Comparison of ENCODE assay signal across 23 mouse cellular contexts in the genomic region with DNA sequence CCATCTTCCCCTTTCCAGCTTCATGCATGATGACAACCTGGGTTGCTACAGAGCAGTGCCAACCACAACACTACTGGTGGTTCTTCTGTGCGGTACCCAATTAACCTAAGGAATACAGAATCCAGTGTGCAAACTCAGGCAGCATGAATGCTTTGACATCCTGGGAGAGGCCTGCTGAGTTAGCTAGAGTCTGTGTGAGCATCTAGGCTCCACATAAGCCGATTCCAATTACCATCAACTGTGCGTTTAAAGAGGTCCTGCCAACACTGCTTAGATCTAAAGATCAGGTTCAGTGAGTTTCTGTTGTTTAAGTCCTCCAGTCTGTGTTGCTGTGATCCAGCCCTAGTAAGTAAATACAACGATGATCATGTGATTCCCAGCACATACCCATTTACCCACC. TPM values are rescaled to one million over a fixed set of nuclear protein-coding genes. Genes with fewer than 3 reads are reported as not detected.
"Had no signal": no experiment of that assay in that cellular context is flagged by ENCODE, and none has a peak within 500 bp of the region (broad histone marks: within the 10 kb centered on the region; RNA-seq: fewer than 3 reads in every experiment).

No protein-coding gene starts in this region.

- H3K4me3 ChIP-seq: layer of hippocampus, adult 2 months; limb, embryonic 10.5 days; limb, embryonic 13.5 days; liver, embryonic 13.5 days; midbrain, embryonic 12.5 days; midbrain, embryonic 15.5 days; myocyte; neural tube, embryonic 13.5 days had no signal

- H3K27ac ChIP-seq: layer of hippocampus, adult 2 months; limb, embryonic 10.5 days; limb, embryonic 13.5 days; liver, embryonic 13.5 days; midbrain, embryonic 12.5 days; midbrain, embryonic 15.5 days; neural tube, embryonic 13.5 days; stomach, postnatal 0 days had no signal

- ATAC-seq: midbrain, embryonic 15.5 days had no signal

- H3K9ac ChIP-seq: limb, embryonic 13.5 days; liver, embryonic 13.5 days; midbrain, embryonic 12.5 days; midbrain, embryonic 15.5 days; neural tube, embryonic 13.5 days had no signal

- H3K36me3 ChIP-seq: limb, embryonic 10.5 days; limb, embryonic 13.5 days; liver, embryonic 13.5 days; midbrain, embryonic 12.5 days; midbrain, embryonic 15.5 days; neural tube, embryonic 13.5 days had no signal

- H3K4me2 ChIP-seq: limb, embryonic 13.5 days; liver, embryonic 13.5 days; midbrain, embryonic 12.5 days; midbrain, embryonic 15.5 days; neural tube, embryonic 13.5 days had no signal

- H3K4me1 ChIP-seq: midbrain, embryonic 12.5 days; midbrain, embryonic 15.5 days had no signal

- H3K27me3 ChIP-seq: liver, embryonic 13.5 days; midbrain, embryonic 12.5 days; midbrain, embryonic 15.5 days; neural tube, embryonic 13.5 days had no signal

- DNase-seq: kidney, adult 18-20 months; kidney, adult 9 months; kidney, postnatal 14 days; layer of hippocampus, adult 9-11 months; liver, embryonic 13.5 days; lung, adult 2 months; lung, postnatal 14 days; lung, postnatal 4 days; right cerebral cortex, postnatal 14 days; right cerebral cortex, postnatal 4 days; thymus, adult 2 months; thymus, postnatal 14 days; thymus, postnatal 4 days had no signal

- H3K9me3 ChIP-seq: limb, embryonic 10.5 days; limb, embryonic 13.5 days; midbrain, embryonic 12.5 days; midbrain, embryonic 15.5 days; neural tube, embryonic 13.5 days had no signal

RNA-seq across cellular contexts. Expression of gene Gpr135, which starts 50.6 kb away (rescaled TPM):
- total RNA-seq: megakaryocyte-erythroid progenitor cell, adult 5-6 weeks; monocyte, adult 5-6 weeks had no signal
